Mouse (Mus musculus): ENCODE measurements at regions not wholly inside any gene's neighbourhood (a gene's known extent, or its start where the extent isn't known, plus 50 kb on each side); places are given as distances from the start of the nearest gene placed in this dataset.

DNA sequence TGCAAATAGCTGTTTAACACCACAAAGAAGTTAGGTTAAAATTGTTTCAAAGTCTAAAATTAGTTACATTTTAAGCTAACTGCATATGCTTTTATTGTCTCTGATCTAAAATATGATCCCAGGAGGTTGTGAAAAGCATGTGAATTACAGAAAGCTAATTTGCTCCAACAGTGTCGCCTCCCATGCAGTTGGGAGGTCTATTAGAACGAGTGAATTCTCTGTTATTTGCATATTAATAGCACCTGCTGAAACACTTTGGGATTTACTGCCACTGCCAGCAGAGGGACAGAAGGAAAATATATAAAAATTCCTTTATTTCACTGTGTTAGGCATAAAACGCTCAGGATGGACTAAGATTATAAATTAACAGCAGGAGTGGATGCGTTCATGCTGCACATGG, 947.7 kb downstream of the 5730522E02Rik start:
- H3K4me2 ChIP-seq: no peak overlapping the region
- H3K4me3 ChIP-seq (replicated peaks): no peak overlapping the region
- H3K36me3 ChIP-seq (replicated peaks): no peaks in the 10 kb centered on the region
- H3K4me1 ChIP-seq (replicated peaks): no peaks in the 10 kb centered on the region
- no peak for ATAC-seq (ENCODE audit: insufficient read depth)
- H3K9ac ChIP-seq: no peak overlapping the region
- H3K27ac ChIP-seq (replicated peaks): no peak overlapping the region
- H3K9me3 ChIP-seq (replicated peaks): no peaks in the 10 kb centered on the region
- H3K27me3 ChIP-seq: no peaks in the 10 kb centered on the region
- WGBS (ENCODE audit: insufficient replicate concordance): 39% methylated on average over 4 of the region's 4 CpGs

DNA sequence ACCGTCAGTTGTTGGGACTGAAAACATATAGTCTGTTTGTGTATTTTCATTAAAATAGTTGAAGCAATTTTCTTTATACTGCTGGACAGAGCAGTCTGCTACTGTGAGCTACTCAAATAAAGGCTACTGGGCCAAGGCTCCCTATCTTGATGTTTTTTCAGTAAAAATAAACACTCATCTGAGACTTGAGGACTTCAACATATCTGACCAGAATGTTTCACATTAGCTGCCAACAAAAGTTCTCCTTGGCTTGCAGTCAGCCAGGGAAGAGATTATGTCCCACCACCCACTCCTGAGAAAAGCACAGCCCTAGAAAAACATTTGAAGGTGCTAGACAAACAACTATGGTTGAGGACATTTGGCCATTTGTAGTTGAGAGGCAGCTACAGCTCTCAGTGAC, 950.9 kb downstream of the 5730522E02Rik start:
- Histone ChIP-seq H3K4me1 (replicated peaks) (no peaks in the 10 kb centered on the region), H3K4me2 (no peak overlapping the region), H3K36me3 (replicated peaks) (no peaks in the 10 kb centered on the region), H3K9ac (no peak overlapping the region), H3K27me3 (no peaks in the 10 kb centered on the region), H3K9me3 (replicated peaks) (no peaks in the 10 kb centered on the region), H3K4me3 (replicated peaks) (no peak overlapping the region), H3K27ac (replicated peaks) (no peak overlapping the region)
- WGBS (ENCODE audit: insufficient replicate concordance): 44% methylated on average over 1 of the region's 1 CpGs
- no peak for ATAC-seq (ENCODE audit: insufficient read depth)

DNA sequence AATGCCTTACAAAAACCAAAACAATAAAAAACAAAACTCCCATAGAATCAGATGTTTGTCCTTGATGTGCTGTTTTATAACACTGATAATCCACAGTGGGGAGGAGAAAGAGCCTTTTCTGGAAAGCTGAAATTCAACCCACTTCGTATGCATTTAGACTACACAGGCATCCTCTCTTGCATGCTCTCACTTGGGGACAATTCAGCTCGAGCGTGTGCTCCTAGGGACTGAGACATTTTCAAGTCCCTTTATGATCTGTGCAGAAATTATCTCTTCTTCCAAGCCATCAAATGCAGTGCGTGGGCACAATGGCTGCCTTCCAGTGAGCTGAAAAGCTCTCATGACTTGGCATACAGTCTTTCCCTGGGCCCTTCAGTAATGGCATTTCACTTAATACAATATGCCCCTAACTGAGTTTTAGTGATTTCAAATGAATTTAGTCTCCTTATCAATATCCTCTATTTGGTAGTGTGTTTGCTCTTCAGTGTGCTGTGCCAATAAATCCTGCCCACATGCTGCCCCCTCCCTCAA, 977.1 kb downstream of the 5730522E02Rik start:
- H3K4me2 ChIP-seq: no peak overlapping the region
- no peaks in the 10 kb centered on the region for H3K4me1 ChIP-seq (replicated peaks)
- H3K4me3 ChIP-seq (replicated peaks): no peak overlapping the region
- no peak for ATAC-seq (ENCODE audit: insufficient read depth)
- H3K9ac ChIP-seq: no peak overlapping the region
- H3K27ac ChIP-seq (replicated peaks): no peak overlapping the region
- H3K9me3 ChIP-seq (replicated peaks): no peaks in the 10 kb centered on the region
- no peaks in the 10 kb centered on the region for H3K27me3 ChIP-seq
- no peaks in the 10 kb centered on the region for H3K36me3 ChIP-seq (replicated peaks)
- 52% methylated on average over 4 of the region's 4 CpGs for WGBS (ENCODE audit: insufficient replicate concordance)

All from liver, embryonic 15.5 days (tissue).